Mouse (Mus musculus) naive thymus-derived CD4-positive, alpha-beta T cell, adult 2 months (primary cell): ENCODE measurements at regions not wholly inside any gene's neighbourhood (a gene's known extent, or its start where the extent isn't known, plus 50 kb on each side); places are given as distances from the start of the nearest gene placed in this dataset.

Experiments
- DNase-seq: peaks from one replicate; pipeline ENCODE4 v3.0.0-alpha.2; 2011; ENCODE audit warnings: low read depth

GRCm38 (mm10) chr13:70134544-70134943 is 332.3 kb downstream of the Med10 start:
- no peak for DNase-seq

DNA sequence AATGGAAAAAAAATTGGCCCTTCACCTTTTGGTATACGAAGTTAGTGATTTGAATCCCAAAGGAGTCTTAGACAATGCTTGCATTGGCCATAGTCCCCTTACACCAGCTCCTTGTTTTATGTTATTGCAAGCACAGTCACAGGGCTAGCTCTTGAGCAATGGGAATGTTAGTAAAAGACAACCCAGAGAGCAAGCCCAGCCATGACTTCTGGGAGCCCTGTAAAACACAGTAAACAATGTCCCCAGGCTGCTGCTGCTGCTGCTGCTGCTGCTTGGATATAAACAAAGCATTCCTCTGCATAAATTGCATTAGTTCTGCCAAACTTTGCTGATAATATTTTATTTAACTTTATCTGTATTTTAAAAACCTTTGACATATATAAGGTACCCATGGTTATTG is 334.0 kb downstream of the Med10 start:
- DNase-seq, result no peak

- DNase-seq, result no peak
Observed at GRCm38 (mm10) chr13:70144461-70144860, 342.3 kb downstream of the Med10 start.

GRCm38 (mm10) chr13:70145466-70145865 is 343.3 kb downstream of the Med10 start:
- no peak for DNase-seq

DNA sequence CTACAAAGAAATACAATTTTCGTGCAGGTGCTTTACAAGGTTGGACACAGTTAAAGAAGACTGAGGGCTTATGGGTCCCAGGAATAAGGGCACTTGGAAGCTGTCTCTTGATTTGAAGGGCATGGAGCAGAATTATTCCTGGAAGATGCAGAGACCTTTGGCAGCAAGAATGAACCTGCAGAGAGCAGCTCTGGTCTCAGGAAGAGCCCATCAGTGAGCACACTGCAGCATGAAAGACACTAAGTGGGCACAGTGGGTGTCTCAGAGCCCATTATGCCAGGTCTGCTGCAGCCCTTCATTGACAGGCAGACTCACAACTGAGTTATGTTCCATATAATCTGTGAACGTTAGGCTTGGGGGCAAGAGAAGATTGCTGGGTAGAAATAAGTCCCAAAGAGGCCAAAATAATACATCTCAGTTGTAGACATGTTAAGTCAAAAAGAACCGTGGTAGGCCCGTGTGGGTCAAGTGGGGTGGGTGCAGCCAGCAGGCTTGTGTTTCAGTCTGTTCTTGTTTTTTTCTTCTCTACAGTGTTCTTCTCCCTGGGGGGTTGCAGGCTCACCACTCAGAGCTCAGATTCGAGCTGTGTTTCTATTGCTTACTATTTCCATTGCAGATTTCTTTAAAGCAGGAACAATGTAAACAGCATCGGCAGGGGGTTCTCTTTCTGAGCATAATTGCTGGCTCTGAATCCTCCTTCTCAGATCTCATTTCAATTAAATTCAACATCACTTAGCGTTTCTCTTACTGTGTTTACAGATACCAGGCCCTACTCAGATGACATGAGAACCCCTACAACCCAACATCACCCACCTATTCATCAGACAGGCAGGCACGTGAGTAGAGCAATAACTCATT is 347.1 kb downstream of the Med10 start:
- no peak for DNase-seq

DNA sequence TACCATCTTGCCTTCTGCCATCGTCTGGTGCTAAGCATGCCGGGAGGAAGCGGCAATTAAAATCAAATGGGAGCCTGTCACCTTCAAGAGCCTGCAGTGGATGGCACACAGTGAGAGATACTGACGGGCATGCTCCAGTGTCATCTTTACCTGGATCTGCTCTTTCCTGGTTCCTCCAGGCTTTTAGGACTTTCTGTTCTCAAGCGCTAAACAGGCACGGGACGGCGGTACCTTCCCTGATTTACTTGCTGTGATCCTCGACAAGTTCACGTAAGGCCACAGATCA is 347.6 kb downstream of the Med10 start:
- DNase-seq, result no peak

DNA sequence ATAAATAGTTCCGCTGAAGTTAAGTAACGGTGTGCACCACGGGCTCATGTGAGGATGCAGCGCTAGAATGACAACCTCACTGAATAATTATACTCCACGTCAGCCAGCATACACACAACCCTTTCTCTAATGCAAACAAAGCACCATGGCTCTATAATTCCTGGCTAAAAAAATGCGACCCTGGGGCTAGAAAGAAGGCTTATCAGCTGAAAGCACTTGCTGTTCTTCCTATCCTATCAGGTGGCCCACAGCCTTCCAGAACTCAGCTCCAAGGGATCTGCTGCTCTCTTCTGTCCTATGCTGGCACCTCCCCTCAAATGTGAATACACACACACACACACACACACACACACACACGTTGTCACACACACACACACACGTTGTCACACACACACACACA is 350.9 kb downstream of the Med10 start:
- DNase-seq, result no peak

DNA sequence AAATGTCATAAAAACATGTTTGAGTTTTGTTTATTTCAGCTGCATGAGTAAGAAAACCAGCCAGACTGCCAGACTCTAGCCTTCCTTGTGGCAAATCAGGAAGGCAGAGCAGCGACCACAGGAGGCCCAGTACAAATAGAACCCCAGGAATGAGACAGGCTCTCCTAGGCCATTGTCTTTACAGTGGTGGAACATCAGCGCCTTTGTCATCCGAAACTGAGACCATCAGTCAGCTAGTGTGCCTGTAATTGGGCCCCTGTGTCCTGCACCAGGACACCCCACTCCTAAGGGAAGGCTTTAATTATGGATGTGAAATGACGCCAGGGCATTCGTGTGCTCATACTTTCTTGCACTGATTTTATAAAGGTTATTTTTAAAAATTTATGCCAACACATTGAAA is 353.4 kb downstream of the Med10 start:
- no peak for DNase-seq

DNA sequence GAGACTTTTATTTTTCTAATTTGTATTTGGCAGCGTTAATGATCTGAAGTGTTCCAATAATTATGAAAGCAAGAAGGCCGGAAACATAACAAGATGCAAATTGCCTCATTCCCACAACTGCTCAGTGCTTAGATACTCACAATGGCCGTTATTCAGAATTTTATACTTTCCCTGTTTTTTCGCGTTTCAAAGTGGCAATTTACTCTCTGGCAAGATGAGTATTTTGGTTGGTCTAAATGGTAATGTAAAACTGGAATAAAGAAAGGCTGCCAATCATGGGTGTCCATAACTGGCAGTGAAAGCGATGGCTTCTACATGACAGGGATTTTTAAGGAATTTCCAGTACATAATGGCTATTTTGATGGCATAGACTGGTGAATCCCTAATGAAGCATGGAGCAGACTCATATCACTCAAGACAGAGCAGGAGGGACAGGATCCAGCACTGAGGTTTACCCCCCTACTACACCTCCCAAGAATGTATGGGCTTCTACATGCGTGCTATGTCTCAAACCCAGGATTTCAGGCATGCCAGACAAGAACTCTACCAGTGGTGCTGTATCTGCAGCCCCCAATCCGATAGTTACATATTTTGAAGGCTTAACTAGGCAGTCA is 354.9 kb downstream of the Med10 start:
- DNase-seq, result no peak

DNA sequence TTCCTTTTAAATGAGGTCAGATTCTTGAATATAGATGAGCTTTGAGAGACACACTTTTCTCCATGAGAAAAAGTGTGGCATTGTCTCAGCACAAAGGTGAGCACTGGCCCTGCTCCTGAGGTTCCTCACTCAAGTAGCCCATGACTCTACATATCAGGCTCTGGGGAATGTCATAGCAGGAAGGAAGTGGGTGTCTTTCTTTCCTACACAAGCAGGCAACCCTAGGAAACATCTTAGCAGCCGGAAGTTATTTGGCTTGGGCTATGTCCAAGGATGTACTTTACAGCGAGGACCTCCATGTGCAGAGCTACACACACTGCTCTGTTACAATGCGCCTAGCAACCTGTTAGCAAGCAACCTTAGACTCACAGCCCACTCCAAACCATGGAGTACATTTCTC is 356.9 kb downstream of the Med10 start:
- DNase-seq, result no peak

DNA sequence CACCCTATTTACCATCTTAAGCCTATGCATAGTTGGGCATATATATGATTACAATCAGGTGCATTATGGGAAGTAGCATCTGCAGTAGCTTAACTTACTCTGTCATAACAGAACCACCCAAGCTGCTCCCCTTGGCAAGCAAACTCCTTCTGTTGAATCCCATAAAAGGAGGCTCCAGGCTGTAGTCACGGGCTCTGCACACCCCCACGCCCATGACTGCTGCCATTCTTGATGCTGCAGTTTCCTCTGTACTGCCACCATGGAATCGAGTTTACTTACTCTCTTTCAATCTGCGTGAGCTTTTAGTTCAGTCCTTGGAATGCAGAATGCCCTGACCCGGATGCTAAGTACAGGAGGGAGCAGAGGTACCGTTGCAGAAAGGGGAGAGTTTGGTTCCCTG is 357.4 kb downstream of the Med10 start:
- DNase-seq, result no peak

- no peak for DNase-seq
Observed at GRCm38 (mm10) chr13:70162115-70162514, 359.9 kb downstream of the Med10 start.

DNA sequence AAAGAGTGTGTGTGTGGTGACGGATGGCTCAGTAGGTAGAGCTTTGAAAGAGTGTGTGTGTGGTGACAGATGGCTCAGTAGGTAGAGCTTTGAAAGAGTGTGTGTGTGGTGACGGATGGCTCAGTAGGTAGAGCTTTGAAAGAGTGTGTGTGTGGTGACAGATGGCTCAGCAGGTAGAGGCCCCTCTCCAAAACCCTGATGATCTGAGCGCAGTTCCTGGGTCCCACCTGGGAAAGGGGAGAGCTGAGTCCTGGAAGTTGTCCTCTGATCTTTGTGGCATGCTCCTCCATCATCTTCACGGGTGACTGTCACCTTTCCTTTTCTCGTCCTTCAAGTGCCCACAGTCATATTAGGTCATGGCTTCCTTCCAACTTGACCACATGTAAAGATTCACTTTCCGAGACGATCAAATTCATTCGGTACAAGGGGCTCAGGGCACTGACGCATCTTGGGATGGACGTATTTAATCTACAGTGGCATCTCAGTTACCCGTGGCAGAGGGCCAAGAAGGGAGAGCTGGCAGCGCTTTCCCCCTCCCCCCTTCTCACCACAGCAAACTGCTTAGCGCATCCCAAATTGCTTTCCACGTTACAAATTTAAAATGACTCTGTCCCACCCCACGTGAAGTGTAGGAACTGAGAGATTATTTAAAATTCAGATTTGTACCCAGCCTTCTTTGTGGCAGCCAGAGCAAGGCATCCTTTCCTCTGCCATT is 363.5 kb downstream of the Med10 start:
- DNase-seq, result no peak

DNA sequence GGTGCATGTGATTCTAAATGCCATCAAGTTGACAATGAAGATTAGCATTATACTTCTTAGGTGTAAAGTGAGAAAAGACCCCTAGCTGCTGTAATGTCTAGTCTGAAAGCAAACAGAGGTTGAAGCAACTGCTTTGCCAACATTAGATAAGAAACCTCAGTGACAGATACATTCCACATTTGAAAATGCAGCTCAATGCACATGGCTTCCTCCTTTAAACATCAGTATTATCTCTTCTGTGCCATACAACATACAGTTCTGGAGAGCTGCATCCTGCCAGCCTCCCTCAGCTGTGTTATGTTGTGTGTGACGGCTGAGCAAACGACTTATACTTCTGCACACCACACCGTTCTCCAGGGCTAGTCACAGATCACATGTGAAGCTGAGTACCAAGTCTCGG is 365.6 kb downstream of the Med10 start:
- DNase-seq, result no peak

- DNase-seq, result no peak
Observed at GRCm38 (mm10) chr13:70168906-70169305, 366.7 kb downstream of the Med10 start.

DNA sequence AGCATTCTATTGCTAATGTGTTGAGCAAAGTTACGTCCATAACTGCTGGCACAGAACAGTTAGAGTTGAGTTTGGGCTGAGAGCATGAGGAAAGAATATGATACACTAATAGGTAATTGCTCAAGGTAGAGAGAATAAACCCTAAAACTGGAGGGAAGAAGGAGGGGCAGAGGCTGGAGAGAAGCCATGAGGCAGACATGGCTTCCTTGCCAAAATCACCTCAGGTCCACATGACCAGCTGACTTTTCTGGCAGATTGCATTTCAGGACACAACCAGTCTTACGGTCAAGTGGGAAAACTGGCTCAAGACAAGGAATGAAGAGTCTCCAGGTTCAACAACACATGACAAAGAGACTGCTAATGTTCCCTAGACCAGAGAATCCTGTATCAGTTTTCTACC is 374.9 kb downstream of the Med10 start:
- DNase-seq, result no peak

- no peak for DNase-seq
Observed at GRCm38 (mm10) chr13:70178073-70178491, 375.9 kb downstream of the Med10 start.

DNA sequence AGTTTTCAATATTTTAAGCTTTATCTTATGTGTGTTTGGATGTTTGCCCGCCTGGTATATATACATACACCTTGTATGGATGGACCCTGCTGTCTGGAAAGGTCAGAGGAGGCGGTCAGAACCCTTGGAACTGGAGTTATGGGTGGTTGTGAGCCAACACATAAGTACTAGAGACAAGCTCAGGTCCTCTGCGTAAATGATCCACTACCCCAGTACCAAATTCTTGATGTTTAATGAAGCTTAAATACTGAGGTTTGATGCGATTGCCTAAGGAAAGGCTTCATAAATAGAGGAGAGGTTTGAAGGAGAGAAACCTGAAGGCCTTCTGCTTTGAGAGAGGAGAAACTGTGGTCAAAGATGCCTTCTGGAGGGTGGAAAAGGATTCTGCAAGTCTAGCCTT is 388.8 kb downstream of the Med10 start:
- no peak for DNase-seq

GRCm38 (mm10) chr13:70192101-70193025 is 390.2 kb downstream of the Med10 start:
- no peak for DNase-seq

DNA sequence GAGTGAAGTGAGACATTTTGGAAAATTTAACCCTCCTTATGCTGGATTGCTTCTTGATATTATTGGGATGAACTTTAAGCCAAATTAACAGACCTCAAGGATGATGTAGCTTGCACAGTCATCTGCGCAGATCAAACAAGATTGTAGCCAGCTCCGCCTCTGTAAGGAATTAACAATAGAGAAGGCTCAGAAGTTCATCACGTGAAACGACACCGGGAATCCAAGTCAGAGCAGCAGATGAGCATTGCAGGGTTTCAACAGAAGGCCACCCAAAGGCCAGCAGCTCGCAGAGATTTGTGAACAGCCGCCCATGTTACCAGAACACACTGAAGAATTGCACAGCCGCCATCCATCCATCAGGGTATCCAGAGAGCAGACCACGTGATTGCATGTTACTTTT is 391.1 kb downstream of the Med10 start:
- DNase-seq, result no peak

DNA sequence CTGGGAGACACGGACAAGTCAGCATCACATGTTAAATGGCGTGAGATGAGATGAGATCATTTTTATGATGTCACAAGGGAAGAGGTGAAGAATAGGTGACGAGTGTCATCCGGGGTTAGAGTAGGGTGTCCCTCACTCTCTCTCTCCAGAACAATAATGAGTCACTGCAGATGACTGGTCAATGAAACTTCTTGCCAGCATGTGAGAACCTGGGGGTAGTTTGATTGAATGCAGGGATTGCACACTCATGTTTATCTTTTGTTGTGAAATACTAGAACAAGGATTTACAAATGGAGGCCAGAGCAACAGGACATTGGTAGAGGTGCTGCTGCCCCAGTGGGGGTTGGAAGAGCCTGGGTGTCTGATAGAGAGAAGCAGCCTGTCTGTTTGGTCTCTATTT is 393.7 kb downstream of the Med10 start:
- no peak for DNase-seq

GRCm38 (mm10) chr13:70198638-70199037 is 396.4 kb downstream of the Med10 start:
- DNase-seq, result no peak
